Mouse (Mus musculus) liver, embryonic 16.5 days (tissue): ENCODE data around the gene Cfh. TPM values are rescaled to one million over a fixed set of nuclear protein-coding genes. Genes with fewer than 3 reads are reported as not detected.
A peak's percentile ranks its signal among the peaks of the same experiment; 100 is the strongest.
"Not testable (repeated sequence)": the region's sequence is repeated elsewhere in the genome, so short reads cannot be mapped to it uniquely, and the experiment has no call there.

Source experiments
- ATAC-seq: fragments of 200-750 bp; cut with Nextera tagmentation; 2 replicates; pipeline ENCODE4 v1.8.0; 2017; ENCODE audit warnings: low read depth, mild to moderate bottlenecking, moderate number of reproducible peaks, moderate library complexity
- H3K27ac ChIP-seq: fragments of 300-500 bp; sonication (generic); 2 replicates; pipeline ENCODE4 v1.5.1; 2014; ENCODE audit warnings: mild to moderate bottlenecking, low read length
- H3K27me3 ChIP-seq: fragments of 300-500 bp; sonication (generic); 2 replicates; pipeline ENCODE4 v1.6.1; 2014; ENCODE audit warnings: low read depth, low read length, mixed read lengths; ENCODE audit not compliant: control insufficient read depth, insufficient read depth
- H3K36me3 ChIP-seq: fragments of 300-500 bp; sonication (generic); 2 replicates; pipeline ENCODE4 v1.6.1; 2014; ENCODE audit warnings: mild to moderate bottlenecking; ENCODE audit not compliant: control insufficient read depth, insufficient read depth
- H3K4me1 ChIP-seq: fragments of 300-500 bp; sonication (generic); 2 replicates; pipeline ENCODE4 v1.6.1; 2014; ENCODE audit warnings: low read depth, low read length, mixed read lengths; ENCODE audit not compliant: control insufficient read depth
- H3K4me2 ChIP-seq: fragments of 300-500 bp; sonication (generic); 2 replicates; pipeline ENCODE4 v1.6.1; 2014; ENCODE audit warnings: low read depth, low read length, mixed read lengths
- H3K4me3 ChIP-seq: fragments of 300-500 bp; sonication (generic); 2 replicates; pipeline ENCODE4 v1.5.1; 2014; ENCODE audit warnings: low read depth, mild to moderate bottlenecking, low read length
- H3K9ac ChIP-seq: fragments of 300-500 bp; sonication (generic); 2 replicates; pipeline ENCODE4 v1.6.1; 2014; ENCODE audit warnings: low read depth, low read length
- H3K9me3 ChIP-seq: fragments of 300-500 bp; sonication (generic); replicated peaks from 2 replicates; pipeline ENCODE4 v1.6.1; 2016; ENCODE audit warnings: low read length; ENCODE audit not compliant: control insufficient read depth
- WGBS: fragments of 180-500 bp; shearing (Covaris S2); extraction: QIAGEN DNeasy Blood & Tissue Kit; methylation state at CpG from one replicate; pipeline ENCODE4 v1.1.7; 2014; ENCODE audit not compliant: insufficient replicate concordance; 5-methylcytosine and 5-hydroxymethylcytosine counted together
- polyA plus RNA-seq: library from polyadenylated mRNA; unstranded; fragments of >200 nt; fragmentation: Nextera tagmentation; extraction: Ambion mirVana; gene quantifications from 2 replicates; pipeline ENCODE4 v1.2.1, GENCODE M21; 2015

Gene Cfh
- 19.6 and 19.9 TPM in 2 replicates for polyA plus RNA-seq

GRCm38 (mm10) chr1:140183664-140184063 is at the start of gene Cfh:
Gene Cfh (minus strand): TSS chr1:140183764.
- H3K36me3 ChIP-seq, ATAC-seq, H3K4me1 ChIP-seq, H3K9ac ChIP-seq, H3K4me2 ChIP-seq, H3K27me3 ChIP-seq, H3K9me3 ChIP-seq, H3K4me3 ChIP-seq: not testable (repeated sequence)
- 0 out of 2 replicates have a peak within 1 kb of the TSS, but pooled peaks have one; percentile 29 for H3K27ac ChIP-seq

GRCm38 (mm10) chr1:140226673-140227072 is 43.1 kb upstream of the Cfh start:
- Histone ChIP-seq H3K27me3 (no peaks in the 10 kb centered on the region), H3K9me3 (no peaks in the 10 kb centered on the region), H3K27ac (no peak overlapping the region), H3K4me3 (no peak overlapping the region), H3K36me3 (no peaks in the 10 kb centered on the region), H3K9ac (no peak overlapping the region), H3K4me2 (no peak overlapping the region), H3K4me1 (no peaks in the 10 kb centered on the region)
- no peak for ATAC-seq
- 68% methylated on average over 8 of the region's 8 CpGs for WGBS

DNA sequence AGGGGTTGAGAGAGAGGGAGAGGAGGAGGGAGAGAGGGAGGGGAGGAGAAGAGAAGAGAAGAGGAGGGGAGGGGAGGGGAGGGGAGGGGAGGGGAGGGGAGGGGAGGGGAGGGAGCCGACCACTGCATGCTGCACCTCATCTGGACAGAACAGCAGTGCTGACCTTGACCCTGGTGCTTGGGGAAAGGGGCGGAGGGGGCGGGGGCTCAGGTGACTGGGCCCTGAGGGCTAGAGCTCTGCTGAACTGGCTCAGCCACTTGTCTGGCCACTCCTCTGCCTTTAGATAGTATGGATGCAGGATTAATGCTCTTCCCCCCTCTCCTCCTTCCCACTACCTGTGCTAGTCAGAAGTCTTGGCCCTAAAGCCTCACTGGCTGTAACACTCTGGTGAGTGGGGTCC is 41.7 kb upstream of the Cfh start:
- Histone ChIP-seq H3K4me2 (no peak overlapping the region), H3K9me3 (no peaks in the 10 kb centered on the region), H3K4me1 (no peaks in the 10 kb centered on the region), H3K36me3 (no peaks in the 10 kb centered on the region), H3K27ac (no peak overlapping the region), H3K4me3 (no peak overlapping the region), H3K27me3 (no peaks in the 10 kb centered on the region), H3K9ac (no peak overlapping the region)
- no peak for ATAC-seq
- 49% methylated on average over 3 of the region's 3 CpGs for whole genome bisulfite sequencing

DNA sequence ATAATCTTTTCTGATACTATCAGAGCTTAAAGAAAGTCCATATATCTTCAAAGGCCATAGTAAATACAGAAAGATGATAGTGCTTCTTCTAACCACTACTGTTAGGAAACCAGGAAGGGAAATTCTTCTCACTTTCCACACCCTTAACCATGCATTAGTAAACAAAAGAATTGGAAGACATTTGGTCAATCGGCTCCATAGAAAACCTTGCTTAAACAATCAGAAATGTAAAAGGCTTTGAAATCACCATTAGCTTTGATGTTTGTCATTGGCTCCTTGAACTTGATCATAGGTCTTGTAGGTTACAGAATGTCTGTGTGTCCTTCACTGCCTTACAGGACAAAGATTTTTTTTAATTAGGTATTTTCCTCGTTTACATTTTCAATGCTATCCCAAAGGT is 21.8 kb upstream of the Cfh start:
- Histone ChIP-seq H3K4me3 (no peak overlapping the region), H3K9ac (no peak overlapping the region), H3K9me3 (no peaks in the 10 kb centered on the region), H3K27ac (no peak overlapping the region), H3K4me2 (no peak overlapping the region), H3K36me3 (no peaks in the 10 kb centered on the region), H3K4me1 (no peaks in the 10 kb centered on the region), H3K27me3 (no peaks in the 10 kb centered on the region)
- no peak for ATAC-seq
- 62% methylated on average over 2 of the region's 2 CpGs for WGBS

DNA sequence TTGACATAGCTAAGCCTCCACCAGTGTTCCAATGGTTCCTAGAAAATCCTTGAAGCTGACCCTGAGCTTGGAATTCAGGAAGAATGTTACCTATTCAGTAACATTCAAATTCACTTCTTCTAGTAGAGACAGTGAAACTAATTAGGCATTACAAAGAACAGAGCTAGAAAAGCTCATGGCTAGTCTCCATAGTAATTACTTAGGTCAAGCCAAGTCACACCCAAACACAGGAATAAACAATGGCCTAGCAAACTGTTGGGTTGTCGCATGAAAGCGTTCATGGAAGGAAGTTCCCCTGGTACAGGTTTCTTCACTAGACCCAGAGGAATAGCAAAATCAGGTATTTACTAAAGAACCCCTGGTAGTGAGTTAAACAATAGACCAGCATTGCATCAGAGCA is 4.9 kb upstream of the Cfh start:
- not testable (repeated sequence) for ATAC-seq, H3K4me2 ChIP-seq, H3K36me3 ChIP-seq, H3K27me3 ChIP-seq, H3K4me3 ChIP-seq, H3K4me1 ChIP-seq, H3K9ac ChIP-seq, H3K27ac ChIP-seq, H3K9me3 ChIP-seq
- 89% methylated on average over 2 of the region's 2 CpGs for WGBS

- Histone ChIP-seq H3K9ac (no peak overlapping the region), H3K27ac (0 out of 2 replicates have a peak overlapping the region, but pooled peaks have one; percentile 29)
Observed at GRCm38 (mm10) chr1:140183208-140183607, 356 bp downstream of the Cfh start.

GRCm38 (mm10) chr1:140180125-140180524 is 3.4 kb downstream of the Cfh start:
- Histone ChIP-seq H3K9ac (no peak overlapping the region), H3K4me2 (no peak overlapping the region)

More at GRCm38 (mm10) chr1:140183208-140183607, 356 bp downstream of the Cfh start:
- H3K9me3 ChIP-seq = no peaks in the 10 kb centered on the region
- no peaks in the 10 kb centered on the region for H3K4me1 ChIP-seq
- 1% methylated on average over 2 of the region's 2 CpGs for WGBS
- no peak overlapping the region for H3K4me2 ChIP-seq
- no peaks in the 10 kb centered on the region for H3K27me3 ChIP-seq
- H3K36me3 ChIP-seq = no peaks in the 10 kb centered on the region
- no peak overlapping the region for H3K4me3 ChIP-seq
- peak; percentile 88 for ATAC-seq

DNA sequence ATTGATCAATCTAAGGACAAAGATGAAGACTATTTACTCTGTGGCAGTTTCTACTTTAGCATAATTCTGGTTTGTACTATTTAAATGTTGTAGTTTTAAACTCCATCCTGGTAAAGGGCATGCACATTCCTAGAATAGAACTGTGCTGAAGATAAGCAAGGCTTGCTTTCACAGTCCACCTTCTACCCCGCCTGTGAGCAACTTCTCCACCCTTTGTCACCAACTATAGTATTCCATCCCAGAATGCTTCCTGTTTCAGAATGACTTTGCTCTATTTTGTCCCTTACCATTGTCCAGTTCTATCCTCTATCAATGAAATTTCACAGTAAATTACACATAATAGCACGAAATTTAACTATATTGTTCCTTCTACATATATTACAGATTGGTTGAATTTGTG is 8.1 kb downstream of the Cfh start:
- Histone ChIP-seq H3K9me3 (no peaks in the 10 kb centered on the region), H3K27ac (no peak overlapping the region), H3K9ac (no peak overlapping the region), H3K36me3 (no peaks in the 10 kb centered on the region), H3K4me1 (no peaks in the 10 kb centered on the region), H3K27me3 (no peaks in the 10 kb centered on the region), H3K4me2 (no peak overlapping the region), H3K4me3 (no peak overlapping the region)
- ATAC-seq = no peak
- WGBS = 27% methylated on average over 2 of the region's 2 CpGs

More at GRCm38 (mm10) chr1:140180125-140180524, 3.4 kb downstream of the Cfh start:
- H3K4me3 ChIP-seq = no peak overlapping the region
- H3K4me1 ChIP-seq = no peaks in the 10 kb centered on the region
- no peaks in the 10 kb centered on the region for H3K36me3 ChIP-seq
- H3K27ac ChIP-seq = no peak overlapping the region
- WGBS = 46% methylated on average over 1 of the region's 1 CpGs
- H3K9me3 ChIP-seq = no peaks in the 10 kb centered on the region
- H3K27me3 ChIP-seq = no peaks in the 10 kb centered on the region
- ATAC-seq = no peak

- ATAC-seq = no peak
- Histone ChIP-seq H3K36me3 (no peaks in the 10 kb centered on the region), H3K9ac (no peak overlapping the region), H3K27ac (no peak overlapping the region), H3K4me3 (no peak overlapping the region), H3K27me3 (no peaks in the 10 kb centered on the region), H3K4me2 (no peak overlapping the region), H3K9me3 (no peaks in the 10 kb centered on the region), H3K4me1 (no peaks in the 10 kb centered on the region)
- 30% methylated on average over 4 of the region's 4 CpGs for WGBS
Observed at GRCm38 (mm10) chr1:140171581-140172154, 11.9 kb downstream of the Cfh start.
